Mouse (Mus musculus) embryonic stem cell, embryonic (primary cell): ENCODE measurements around the gene Csnk2a2.

ENCODE experiments used
- CTCF ChIA-PET, 4 experiments: fragments of 300-600 bp in 2 of 4; fragments of 350-600 bp in 2 of 4; sonication (Branson Sonifier 250); formaldehyde crosslinking; loops; one replicate each; lab custom pipeline; 2022; ENCODE audit warnings: inconsistent platforms in 2 of 4; lab: Charles Lee
- POLR2A ChIA-PET, 4 experiments: fragments of 300-600 bp in 2 of 4; fragments of 350-600 bp in 2 of 4; sonication (Branson Sonifier 250); formaldehyde crosslinking; loops; one replicate each; lab custom pipeline; 2022; ENCODE audit warnings: antibody characterized with exemption in 4 of 4, inconsistent platforms in 1 of 4; lab: Charles Lee

Gene Csnk2a2

GRCm38 (mm10) chr8:95401091-95401490, 88.7 kb downstream of the Csnk2a2 start:
- ChIA-PET CTCF (interaction anchor here in 1 of 4 experiments (1.0 kb wide), 1 partner anchor 22 kb away, joined by 3 read pairs; no protein-coding TSS in a partner anchor), POLR2A (no interaction called here)

GRCm38 (mm10) chr8:95399131-95399530, 90.7 kb downstream of the Csnk2a2 start:
- POLR2A ChIA-PET = interaction anchor here in 1 of 4 experiments (1.2 kb wide), 2 partner anchors 47 to 54 kb away, joined by 3 read pairs; partner anchors contain the start of gene Mmp15
- CTCF ChIA-PET = no interaction called here

DNA sequence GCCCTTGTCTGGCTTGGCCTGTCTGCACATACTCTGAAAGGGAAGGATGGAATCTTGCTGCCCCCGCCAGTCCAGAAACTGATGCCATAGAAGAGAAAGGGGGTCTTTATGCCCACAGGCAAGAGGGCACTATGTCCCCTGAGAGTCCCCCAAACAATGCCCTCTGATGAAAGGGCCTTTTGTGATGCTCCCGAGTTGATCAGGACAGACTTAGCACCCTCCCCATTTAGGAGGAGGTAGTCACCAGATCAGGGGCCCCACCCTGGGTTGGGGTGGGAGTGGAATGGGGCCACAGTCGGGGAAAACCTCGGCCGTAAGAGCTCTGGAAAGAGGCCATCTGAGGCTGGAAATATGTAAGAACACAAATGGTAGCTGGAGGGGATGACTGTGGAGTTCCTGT, 92.6 kb downstream of the Csnk2a2 start:
- ChIA-PET POLR2A (interaction anchor here in 2 of 4 experiments (0.9 to 2.7 kb wide), 7 partner anchors 11 to 65 kb away, joined by 3 to 14 read pairs (median 4); partner anchors contain the start of genes Mmp15 (in 2 of the 2), Usb1 (in 2 of the 2), Zfp319 (in 2 of the 2) and Cfap20 (in 1 of the 2)), CTCF (interaction anchor here in 3 of 4 experiments (0.6 to 3.3 kb wide), 5 partner anchors 11 to 559 kb away, joined by 3 to 19 read pairs (median 4); no protein-coding TSS in a partner anchor)

DNA sequence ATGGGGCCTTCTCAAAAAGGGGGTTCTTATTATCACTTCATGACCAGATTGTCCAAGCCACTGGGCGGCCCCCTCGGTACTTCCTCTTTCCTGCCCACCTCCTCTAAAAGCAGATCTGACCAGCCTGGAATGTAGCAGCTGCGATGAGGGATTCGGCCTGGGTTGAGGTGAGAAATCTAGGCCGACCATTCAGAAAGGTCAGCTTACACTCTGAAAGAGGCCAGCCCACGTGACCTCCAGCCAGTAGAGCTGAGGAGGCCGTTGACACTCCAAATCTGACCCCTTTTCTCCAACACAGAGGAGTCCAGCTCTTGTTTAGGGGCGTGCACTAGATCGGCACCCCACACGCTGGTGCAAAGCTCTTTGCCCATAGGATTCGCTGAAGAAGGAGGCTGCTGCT, 93.1 kb downstream of the Csnk2a2 start:
- POLR2A ChIA-PET = interaction anchor here in 2 of 4 experiments (0.9 to 2.7 kb wide), 7 partner anchors 12 to 65 kb away, joined by 3 to 14 read pairs (median 4); partner anchors contain the start of genes Mmp15 (in 2 of the 2), Usb1 (in 2 of the 2), Zfp319 (in 2 of the 2) and Cfap20 (in 1 of the 2)
- CTCF ChIA-PET = interaction anchor here in 3 of 4 experiments (0.6 to 3.3 kb wide), 4 partner anchors 12 to 31 kb away, joined by 3 to 19 read pairs (median 4); no protein-coding TSS in a partner anchor
